Mouse (Mus musculus) kidney, postnatal 36 days (tissue): ENCODE measurements around the gene R3hcc1l.

Experiments
- DNase-seq, 2 experiments: peaks; one replicate each; pipeline ENCODE4 v3.0.0; 2021 to 2022; ENCODE audit warnings: mixed read lengths in 2 of 2

Gene R3hcc1l

DNA sequence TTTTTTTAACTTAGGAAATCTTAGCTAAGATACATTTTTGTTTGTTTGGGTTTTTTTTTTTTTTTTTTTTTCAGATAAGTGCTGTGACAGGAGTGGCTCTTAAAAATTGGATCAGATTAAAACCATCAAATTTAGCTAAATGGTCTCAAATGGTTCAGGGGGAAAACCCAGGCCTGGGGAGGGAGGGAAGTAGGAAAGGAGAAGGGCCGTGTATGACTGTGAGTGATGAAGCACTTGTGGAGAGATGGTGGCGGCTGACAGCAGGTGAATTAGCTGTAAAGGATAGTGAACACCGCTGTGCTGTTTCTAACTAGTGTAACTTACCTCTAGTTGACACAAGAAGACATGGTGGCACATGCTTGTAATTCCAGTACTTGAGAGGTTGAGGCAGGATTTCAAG is 40.1 kb downstream of the R3hcc1l start:
- no peak for DNase-seq

DNA sequence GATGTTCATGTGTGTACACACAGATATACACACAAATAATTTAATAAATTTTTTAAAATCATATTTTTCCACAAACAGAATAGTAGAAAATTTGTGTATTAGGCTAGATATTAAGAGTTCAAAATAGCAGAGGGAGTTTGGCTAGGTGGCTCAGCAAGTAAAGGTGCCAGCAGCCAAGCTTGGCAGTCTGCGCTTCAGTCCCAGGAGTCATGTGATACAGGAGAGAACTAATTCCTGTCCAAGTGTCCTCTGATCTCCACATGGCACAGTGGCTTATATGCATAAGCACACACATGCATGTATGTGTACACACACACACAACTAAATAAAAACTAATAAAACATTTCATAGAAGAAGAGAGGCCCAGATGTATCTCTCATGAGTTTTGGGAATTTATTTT is 43.4 kb downstream of the R3hcc1l start:
- peak; percentile 30 to 38 for DNase-seq

DNA sequence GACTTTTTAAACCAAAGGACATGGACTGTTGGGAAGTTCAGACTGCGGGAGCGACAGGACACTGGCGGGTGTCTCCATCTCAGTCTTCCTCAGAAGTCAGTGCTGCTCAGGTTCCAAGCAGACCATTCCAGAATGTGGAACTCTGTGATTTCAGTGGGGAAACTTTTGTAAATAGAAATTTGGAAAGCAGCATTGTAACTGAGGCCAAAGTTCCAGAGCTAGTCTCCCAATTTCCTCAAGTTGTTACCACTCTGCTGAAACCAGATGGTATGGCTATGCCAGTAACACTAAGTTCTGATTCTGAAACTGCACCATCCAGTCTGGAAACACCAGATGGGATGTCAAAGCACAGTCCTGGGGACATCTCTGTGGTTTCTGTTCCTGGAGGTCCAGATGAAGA is 44.4 kb downstream of the R3hcc1l start:
- DNase-seq, result no peak

DNA sequence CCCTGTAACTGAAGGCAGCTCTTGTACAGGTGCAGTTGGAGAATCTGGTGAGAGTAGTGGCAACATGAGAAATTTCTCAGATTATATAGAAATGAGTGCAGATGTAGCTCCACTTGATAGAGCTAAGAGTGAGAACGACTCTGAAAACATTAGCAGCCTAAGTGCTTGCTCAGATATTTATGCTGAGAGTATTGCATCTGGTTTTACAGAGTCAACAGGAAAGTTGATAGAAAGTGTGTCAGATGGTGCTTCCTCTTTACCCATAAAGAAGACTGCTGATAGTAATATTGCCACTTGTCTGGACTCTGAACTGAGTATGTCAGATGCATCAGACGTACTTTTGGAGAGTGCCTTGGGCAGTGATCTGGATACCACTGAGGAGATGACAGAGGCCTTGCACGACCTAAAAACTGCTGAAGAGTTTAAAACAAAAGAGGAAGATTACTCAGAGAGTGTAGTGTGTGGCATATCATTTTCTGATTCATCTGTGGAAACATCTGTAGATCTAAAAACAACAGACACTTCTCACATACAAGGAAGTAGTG is 45.2 kb downstream of the R3hcc1l start:
- no peak for DNase-seq

DNA sequence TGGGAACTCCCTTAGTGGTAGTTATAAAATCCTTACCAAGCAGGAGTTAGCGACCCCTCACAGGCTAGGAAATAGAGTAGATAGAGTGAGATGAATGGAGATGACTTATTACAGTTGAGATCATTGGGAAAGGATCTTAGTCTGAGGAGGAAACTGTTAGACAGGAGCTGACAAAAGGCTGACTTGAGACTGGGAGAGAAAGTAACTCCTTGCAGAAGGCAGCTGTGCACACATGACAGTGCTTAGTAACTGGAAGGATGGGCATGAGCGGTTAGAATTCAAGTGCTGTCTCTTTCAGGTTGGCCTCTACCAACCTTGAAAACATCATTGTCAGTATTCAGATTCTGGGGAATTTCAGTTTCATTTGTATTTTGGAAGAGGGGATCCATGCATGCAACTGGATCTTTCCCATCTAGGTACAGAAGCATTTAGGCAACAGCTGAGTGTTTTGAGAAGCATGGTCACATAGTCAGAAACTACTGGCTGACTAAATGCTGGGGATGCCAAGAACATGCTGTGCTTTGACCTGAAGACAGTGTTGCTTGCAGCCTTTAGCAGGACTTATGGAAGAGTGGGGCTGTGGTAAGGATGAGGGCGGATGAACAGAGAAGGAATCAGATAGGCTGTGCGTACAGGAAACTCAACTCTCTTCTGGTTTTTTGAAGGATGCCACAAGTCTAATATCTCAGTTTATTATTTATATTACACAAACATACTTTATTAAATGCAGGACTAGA is 47.9 kb downstream of the R3hcc1l start:
- peak in 1 of 2 experiments; percentile 17 for DNase-seq

DNA sequence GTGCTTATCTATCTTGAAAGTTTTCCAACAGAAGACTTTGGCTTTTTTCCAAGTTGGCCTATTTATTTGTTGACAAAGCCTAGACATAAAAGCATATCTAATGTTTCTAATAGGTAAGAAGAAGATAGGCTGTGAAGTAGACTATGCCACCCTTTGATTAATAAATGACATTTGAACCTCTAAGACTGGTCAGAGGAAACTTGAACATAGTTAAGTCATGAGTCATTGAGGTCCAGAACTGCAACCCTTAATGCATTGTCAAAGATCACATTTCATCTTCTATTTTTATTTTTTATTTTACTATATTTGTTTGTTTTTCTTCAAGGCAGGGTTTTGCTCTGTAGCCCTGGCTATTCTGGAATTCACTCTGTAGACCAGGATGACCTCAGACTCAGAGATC is 48.5 kb downstream of the R3hcc1l start:
- DNase-seq, result no peak

DNA sequence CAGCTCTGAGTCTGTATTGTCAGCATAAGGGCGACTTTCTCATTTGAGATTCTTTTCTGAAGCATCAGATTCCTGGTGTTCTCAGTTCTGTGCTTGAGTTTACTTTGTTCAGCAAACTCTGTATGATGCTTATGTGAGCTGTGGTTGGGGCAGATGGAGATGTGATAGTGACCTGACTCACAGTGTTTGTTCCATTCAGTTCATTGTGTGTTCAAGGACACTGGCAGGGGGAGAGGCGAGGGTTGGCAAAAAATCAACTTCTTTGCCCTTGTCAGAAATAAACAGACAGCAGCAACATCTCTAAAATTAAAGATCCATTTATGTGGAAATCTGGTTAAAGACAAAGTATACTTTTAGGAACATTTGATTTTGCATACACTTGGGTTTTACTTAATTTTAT is 50.5 kb downstream of the R3hcc1l start:
- DNase-seq, result no peak

DNA sequence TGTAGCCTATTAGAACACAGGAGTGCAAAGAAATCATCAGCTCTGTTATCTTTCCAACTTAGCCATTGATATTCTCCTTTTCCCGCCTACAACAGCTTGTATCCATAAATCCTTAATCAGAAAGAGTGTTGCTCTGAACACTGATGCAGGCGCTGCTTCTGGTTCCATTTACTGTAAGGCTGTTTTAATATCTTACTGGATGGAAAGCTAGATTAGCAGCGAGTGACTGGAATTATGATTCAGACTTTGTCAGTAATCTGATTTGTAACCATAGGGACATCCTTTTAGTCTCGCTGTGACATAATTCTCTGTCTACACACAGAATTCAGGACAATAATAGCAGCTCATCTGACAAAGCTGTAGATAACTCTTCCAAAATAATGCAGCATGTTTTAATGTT is 52.7 kb downstream of the R3hcc1l start:
- DNase-seq, result no peak

DNA sequence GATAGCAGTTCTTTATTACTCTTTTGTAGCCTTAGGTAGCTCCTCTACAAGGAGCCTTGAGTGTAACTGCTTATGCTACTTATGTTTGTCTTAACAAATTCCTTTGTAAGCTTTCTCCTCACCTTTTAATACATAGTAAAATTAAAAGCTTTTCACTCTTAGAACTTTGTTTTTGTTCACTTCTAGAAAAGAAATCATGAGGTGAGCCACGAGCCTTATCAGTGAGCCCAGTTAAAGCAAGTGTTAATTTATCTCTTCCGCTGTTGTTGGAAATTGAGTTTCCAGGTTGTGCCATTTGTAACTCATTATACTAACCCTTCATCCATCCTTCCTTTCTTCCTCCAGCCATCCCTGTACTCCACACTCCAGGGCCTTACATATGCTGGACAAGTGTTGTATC is 56.8 kb downstream of the R3hcc1l start:
- DNase-seq, result no peak

DNA sequence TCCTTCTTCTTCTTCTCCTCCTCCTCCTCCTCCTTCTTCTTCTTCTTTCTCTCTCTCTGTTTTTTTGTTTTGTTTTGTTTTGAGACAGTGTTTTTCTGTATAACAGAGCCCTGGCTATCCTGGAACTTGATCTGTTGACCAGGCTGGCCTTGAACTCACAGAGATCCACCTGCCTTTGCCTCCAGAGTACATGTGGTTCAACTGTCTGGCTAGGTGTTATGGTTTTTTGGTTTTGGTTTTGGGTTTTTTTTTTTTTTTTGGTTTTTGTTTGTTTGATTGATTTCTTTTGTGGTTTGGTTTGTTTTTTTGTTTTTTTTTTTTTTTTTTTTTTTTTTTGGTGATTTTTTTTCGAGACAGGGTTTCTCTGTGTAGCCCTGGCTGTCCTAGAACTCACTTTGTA is 58.3 kb downstream of the R3hcc1l start:
- no peak for DNase-seq

DNA sequence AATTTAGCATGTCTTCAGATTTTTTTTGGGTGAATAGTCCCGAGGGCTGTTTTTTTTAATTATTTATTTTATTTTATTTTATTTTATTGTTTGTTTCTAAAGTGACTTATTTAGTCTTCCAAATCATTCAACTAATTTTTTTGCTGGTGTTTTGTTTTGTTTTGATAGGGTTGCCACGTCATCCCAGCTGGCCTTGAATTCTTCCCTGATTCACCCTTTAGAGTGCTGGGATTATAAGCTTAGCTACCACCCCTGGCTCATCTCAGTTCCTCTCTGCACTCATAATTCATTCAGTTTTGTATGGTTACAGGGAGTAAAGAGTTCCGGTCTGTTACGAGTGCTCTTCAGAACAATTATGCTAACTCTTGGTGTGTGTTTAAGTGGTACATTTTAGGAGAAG is 60.1 kb downstream of the R3hcc1l start:
- no peak for DNase-seq

DNA sequence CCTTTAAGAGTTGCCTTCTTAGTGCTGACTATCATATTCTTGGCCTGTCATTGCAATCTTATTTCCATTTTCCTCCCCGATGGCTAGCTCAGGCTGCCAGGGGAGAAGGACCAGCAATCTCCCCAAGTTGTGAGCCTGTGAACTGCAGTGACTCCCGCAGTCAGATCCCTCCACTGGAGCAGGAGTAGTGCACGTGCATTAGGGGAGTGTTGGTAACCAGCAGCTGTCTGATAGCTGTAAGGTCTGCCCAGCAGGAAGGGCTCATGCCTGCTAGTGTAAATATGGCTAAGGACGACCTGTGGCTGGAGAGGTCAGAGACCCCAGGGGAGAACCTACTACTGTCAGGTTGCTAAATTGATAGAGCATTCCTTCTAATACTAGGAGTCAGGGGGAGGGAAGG is 62.1 kb downstream of the R3hcc1l start:
- DNase-seq, result no peak

DNA sequence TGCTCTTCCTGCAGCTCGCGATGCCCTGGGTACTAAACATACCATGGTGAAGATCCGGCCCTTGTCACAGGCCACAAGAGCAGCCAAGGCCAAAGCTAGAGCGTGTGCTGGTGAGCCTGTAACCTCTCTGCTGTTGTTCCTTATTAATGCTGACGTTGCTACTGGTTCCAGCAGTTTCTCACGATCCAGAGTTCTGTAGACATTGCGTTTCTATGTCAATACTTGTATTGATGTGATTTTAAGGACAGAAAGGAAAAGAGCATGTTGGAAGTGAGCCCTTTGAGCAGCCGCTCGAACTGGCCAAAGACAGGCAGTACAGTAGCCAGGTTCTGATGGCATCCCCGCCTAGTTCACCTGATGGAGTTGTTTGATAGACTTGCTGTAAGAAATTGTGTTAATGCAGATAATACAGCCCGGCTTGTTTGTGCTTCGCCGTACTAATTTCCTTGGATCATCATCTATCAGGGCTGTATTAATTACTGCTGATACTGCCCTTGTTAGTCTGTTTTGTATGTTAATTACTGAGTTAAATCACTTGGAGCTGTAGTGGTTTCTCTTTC is 64.3 kb downstream of the R3hcc1l start:
- no peak for DNase-seq

DNA sequence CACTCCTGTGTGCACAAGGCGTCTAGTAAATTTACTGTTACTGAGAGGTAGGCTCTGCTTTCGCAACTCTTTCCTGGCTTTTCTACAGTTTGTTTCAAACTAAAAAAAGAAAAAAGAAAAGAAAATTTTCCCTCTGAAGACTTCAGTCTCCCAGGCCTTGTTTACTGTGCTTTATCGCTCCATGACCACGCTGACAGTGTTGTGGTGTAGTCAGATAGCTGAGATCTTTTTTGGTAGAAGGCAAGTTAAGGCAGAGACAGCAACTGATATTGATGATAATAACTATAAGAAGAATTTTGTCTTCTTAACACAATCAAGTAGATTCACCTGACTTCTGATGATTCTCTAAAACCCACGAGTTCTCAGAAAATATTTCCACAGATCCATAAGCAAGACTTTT is 65.1 kb downstream of the R3hcc1l start:
- DNase-seq, result no peak

DNA sequence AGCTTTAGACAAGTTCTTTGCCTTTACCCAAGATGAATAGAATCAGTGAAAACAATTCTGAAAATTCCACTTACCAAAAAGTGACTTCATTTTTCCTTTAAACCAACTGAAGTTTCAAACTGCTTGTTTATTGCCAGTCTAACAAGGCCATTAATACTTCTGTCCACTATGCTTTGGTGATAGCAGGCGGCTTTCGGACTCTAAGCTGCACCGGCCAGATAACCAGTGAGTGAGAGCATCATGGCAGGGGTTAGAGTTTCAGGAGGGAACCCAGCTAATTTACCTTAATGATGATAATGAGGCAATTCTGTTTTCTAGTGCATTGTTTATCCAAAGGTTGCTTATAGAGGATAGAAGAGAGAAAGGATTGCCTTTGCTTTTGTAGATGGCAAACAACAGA is 65.6 kb downstream of the R3hcc1l start:
- no peak for DNase-seq

DNA sequence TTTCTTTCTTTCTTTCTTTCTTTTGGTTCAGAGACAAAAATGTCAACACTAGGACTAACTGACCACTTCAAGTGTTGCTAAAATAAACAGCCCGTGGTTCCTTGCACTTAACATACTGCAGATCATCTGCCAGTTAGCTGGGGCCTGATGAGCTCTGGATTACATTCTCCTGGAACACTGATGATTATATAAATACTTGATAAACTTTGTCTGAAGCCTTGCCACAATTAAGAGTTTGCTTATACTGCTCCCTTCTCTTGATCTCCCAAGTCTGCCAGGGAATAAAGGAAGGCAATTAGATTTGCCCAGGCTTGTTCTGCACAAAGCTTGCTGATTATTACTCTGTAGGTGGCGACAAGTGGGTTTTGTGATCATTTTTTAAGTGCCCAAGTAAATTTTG is 69.1 kb downstream of the R3hcc1l start:
- DNase-seq, result no peak

DNA sequence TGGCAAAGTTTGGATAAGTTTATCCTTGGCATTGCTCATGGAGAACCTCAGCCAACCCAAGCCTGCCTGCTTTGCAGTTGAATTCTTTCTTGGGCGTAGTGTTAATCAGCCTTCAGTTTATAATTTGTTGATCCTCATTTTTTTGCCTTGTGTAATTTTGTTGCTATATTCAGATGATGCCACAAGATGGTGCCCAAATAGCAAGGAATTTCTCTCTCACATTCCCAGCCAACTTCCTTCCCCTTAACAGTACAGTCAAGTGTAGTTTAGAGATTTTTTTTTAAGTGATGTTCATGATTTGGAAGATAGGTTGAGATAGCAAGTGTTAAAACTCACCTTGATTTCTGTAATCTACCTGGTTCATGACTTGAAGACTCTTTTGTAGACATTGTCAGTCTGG is 70.7 kb downstream of the R3hcc1l start:
- DNase-seq, result no peak

DNA sequence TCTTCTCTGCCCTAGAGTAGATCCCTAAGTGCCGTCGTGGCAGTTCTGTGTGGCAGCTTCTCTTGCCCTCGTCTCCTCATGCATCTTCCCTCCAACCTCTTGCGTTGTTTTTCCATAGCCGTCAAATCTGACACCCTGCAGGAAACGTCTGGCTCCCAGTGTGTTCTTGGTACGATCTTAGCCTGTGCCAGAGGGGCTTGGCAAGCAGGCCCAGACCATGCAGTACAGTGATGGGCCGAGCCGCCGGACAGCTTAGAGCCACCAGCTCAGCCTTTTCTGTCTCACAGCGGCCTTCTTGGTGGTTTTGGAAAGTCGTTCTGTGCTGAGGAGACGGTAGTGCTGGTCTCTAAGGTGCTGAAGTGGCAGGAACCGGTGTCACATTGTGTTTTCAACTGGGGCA is 73.0 kb downstream of the R3hcc1l start:
- no peak for DNase-seq

DNA sequence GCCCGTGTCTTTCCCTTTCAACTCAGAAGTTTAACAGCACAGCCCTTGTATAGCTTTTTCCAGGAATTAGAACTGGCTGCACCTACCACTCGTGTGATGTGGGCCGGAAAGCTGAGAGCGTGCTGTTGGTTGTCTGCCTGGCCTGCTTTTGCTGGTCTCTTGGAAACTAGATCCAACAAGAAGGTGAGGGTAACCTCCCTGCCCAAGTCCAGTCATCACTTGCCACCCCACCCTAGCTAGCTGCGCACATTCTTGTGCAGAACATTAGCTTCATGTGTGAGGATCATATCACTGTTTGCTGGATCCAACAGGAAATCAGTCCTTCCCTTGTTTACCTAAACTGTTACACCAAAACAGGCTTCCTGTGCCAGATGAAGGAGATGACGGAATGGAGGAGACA is 74.9 kb downstream of the R3hcc1l start:
- no peak for DNase-seq

DNA sequence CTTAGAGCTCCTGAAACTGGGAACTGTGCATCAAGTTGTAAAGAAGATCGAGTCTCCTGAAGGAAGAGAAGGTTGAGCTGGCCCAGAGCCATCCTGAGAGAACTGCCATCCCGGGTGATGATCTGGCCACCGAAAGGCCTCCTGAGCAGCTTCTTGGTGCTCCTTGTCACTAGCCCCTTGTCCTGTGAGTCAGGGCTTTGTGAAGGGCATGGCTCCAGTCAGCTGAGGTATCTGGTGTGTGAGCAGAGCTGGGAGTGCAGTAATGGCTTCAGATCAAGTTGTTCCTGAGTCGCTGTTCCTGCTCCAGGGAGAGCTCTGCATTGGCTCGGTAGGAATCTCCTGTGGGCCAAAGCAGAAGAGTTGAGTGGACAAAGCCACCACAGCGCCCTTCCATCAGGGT is 76.5 kb downstream of the R3hcc1l start:
- no peak for DNase-seq

DNA sequence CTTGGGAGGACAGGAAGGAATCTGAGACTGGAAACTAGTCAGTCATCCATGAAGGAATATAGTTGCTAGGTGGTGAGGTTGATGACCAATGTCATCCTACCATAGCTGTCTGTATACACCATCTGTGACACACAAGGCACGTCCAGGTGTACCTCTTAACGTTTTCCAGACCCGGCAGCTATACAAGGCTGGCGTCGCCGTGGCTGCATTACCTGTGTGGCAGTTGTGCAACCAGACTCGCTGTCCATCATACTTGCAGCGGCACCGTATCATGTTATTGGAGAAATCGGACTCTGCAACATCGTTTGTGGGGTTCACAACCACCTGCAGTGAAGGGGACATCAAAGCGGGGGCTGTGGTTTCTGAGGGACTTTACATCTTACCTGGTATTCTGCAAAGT is 78.7 kb downstream of the R3hcc1l start:
- no peak for DNase-seq

DNA sequence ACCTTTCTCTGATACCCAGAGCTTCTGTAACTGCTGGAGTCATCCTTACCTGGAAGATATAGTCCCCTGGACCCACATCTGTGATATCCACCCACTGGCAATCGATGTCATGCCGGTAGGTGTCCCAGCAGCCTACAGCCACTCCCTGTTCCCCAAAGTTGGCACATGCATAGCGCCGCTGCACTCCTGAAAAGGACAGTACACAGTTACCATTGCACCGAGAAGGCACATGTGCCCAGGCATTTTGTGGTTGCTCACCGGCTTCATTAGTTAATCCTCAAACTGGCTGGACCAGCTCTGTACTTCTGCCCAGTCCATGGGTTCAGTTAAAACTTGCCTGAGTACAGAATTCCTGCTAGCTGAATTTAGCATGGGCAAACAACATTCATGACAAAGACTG is 79.3 kb downstream of the R3hcc1l start:
- peak; percentile 33 to 43 for DNase-seq

DNA sequence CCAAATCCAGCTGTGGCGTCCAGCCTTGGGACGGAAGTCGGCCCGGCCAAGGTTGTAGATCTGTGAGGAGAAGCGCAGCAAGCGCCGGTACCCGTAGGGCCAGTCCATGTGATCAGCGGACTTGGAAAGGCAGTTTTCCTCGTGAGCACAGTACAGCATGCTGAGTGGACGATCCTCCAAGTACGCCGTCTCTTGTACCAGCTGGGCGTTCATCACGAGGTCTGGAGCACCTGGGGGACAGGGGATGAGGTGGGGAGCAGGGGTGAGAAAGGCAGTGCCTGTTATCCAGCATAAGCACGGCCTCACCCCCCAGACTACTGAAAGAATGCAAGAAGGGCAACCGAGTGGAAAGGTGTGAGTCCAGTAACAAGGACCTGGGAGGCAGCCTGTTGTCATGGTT is 81.3 kb downstream of the R3hcc1l start:
- DNase-seq, result peak; percentile 51 to 56

DNA sequence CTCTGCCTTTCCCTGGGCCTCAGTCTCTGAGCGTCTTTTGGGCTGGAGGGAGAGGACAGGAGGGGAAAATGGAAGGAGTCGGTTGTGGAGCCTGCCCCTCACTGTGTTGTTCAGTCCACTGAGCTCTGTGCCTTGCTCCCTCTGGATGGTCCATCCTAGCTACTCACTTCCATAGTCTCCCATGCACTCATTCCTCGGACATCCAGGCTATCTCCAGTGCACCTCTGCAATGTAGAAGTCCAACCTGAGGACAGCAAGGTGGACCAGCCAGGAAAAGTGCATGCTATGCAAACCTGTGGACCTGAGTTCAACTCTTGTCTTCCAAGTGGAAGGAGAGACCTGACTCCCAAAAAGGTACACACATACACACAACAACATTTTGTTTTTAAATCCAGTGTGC is 82.0 kb downstream of the R3hcc1l start:
- DNase-seq, result no peak

DNA sequence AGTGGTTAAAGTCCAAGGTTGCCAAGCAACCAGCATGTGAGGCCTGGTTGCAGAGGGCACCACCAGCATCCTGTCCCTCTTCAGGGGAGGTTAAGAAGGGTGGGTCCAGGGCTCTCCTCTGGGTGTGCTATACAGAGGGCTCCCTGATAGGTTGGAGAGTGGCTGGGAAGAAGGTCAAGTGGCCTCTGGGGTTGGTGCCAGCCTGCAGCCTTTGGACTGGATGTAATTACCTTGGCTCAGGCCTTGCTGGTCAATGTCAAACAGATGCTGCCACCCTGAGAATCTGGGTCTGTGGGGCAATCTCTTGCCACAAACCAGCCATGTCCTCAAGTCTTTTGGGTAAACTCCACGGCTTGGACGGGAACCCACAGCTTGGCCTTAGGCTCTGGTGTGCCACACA is 82.9 kb downstream of the R3hcc1l start:
- peak; percentile 67 to 70 for DNase-seq
